Mouse (Mus musculus): ENCODE data around the gene Nfkbie.

- TF ChIP-seq CTCF (IDR thresholded peaks at IDR 0.05; ENCODE audit: extremely low read depth, insufficient read depth, insufficient read length, insufficient replicate concordance) (no peak), POLR2A (IDR thresholded peaks at IDR 0.05; ENCODE audit: low read depth, low read length) (0 out of 2 replicates have a peak, but pooled peaks have one; percentile 8)
Observed at GRCm38 (mm10) chr17:45573780-45574123, 18.2 kb downstream of the Nfkbie start.

Measured in spleen, adult 2 months (tissue).